Mouse (Mus musculus): ENCODE data around the gene Ppm1h.

Gene Ppm1h

DNA sequence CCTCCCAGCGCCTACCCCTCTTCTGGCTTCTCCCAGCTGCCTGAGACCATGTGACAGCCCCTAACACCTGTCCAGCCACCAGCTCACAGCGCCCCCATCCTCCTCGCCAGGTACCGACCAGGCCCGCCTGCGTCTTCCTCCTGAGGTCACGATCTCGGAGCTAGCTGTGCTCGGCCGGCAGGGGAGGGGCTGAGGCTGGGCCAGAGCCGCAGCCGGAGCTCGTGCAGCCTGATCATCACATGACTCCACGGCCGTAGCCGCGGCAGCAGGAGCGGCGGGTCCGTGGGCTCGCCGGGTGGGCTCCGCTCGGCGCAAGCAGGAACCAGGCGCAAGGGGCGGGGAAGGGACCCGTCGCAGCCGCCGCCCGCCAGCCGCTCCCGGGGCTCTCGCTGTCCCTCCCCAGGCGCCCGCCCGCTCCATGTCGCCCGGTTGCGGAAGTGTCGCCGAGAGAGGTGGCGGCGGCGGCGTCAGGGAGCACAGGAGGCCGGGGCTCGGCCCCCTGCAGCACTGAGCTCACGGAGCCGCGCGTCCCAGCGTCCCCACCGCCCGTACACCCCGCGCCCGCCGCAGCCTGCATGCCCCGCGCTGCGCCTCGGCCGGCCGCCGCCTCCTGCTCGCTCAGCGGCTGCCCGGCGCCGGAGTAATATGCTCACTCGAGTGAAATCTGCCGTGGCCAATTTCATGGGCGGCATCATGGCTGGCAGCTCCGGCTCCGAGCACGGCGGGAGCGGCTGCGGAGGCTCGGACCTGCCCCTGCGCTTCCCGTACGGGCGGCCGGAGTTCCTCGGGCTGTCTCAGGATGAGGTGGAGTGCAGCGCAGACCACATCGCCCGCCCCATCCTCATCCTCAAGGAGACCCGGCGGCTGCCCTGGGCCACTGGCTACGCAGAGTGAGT is at the start of gene Ppm1h:
Ppm1h (plus strand) TSS at position 222 of the 896 bp plus-strand sequence.
- peak; percentile 73 for DNase-seq (ENCODE audit: low spot score)

DNA sequence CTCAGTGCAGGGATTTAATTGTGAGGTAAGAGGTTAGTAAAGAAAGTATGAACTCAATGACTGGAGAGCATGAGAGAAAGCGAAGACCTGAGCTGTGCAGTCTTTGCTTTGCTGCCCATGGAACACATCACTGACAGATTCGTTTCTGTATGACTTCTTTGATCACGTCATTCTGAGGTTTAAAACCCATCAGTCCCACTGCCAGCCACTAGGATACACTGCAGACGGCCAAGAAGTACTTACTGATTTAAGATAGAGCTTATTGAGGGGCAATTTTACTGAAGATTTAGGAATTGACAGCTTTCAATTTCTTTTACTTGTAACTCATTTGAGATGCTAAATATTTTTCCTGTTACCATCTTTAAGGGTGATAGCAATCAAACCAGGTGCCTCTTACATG is 49.6 kb upstream of the Ppm1h start:
- peak; percentile 58 for DNase-seq (ENCODE audit: low spot score)

DNA sequence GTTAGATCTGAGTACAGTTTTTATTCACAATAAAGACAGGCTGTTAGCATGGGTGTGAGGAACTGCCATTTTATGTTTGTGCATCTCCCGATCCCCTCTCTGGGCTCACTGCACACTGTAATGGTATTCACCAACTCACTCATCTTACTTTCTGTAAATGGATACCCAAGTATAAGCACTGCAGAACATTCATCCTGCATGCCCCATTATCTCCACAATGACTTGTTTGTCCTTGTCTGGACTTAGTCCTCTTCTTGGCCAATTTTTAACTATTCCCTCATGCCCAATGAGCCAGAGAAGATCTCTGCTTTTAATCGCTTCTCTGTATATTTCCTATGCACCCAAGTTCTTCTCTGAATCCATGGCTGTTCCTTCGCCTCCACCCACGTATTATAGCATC is 38.7 kb upstream of the Ppm1h start:
- no peak for DNase-seq (ENCODE audit: low spot score)

DNA sequence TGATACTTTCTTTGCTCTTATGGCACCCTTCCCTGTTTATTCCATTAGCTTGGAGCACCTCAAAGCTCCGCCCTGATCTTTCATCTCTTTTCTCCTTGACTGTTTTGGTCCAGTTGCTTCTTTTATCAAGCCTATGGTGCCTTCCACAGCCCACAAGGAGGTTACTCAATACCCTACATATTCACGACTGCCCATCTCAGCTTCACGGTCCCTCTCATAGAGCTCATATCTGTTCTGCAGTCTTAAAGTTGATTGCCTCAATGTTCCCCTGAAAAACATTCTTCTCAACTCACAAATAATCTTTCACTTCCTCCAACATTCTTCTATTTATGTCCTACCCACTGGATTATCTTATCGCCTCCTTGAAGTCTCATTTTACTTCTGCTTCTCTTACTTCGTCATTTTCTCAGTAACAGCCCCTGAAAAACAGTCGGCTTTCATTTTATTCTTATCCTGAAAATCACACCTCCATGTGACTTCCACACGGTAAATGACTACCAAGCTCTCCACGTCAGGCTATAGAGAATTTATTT is 37.2 kb upstream of the Ppm1h start:
- no peak for DNase-seq (ENCODE audit: low spot score)

DNA sequence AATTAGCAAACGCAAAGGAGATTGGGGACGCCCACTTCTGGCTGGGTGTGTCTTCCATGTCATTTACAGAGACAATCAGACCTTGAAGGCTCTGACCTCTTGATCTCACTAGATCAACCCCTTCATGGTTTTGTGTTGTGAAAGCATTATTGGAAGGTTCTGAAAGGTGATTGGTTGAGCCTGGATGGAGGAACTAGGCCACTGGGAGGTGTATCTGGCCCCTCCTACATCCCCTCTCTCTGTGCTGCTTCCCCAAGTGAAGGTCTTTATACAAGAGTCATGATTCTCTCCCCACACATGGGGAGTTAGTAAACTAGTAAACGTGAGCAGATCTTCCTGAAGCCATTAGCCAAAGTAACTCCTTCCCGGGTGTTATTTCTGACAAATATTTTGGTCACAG is 36.4 kb upstream of the Ppm1h start:
- no peak for DNase-seq (ENCODE audit: low spot score)

DNA sequence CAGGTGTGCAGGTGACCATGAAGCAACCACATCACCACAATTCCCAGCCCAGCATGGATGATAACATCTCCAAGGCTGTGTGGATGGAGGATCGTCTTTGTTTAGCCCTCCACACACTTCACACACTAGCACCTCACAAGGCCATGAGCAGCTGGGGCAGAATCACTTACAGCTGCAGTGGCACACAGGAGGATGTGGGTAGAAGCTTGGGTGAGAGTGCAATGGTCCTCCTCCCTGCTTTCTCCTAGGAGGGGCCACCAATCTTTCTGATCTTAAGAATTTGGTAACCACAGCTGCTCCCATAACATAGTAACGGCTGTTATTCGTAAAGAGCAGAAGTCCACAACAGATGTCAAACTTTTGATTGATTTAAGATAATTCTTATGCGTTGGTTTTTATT is 26.6 kb upstream of the Ppm1h start:
- DNase-seq (ENCODE audit: low spot score): peak; percentile 85

DNA sequence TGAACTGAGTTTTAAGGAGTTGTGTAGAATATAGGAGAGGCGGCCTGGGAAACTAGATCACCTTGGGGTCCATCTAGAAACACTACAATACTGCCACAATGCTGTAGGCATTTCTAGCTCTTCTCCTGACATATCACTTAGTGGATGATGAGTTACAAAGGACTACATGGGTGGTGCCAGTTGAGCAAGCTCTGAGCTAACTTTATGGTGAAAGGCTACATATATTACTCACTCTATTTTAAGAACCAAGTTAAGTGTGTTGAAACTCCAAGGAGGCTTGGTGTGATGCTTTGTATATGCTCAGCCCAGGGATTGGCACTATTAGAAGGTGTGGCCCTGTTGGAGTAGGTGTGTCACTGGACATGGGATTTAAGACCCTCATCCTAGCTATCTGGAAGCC is 26.0 kb upstream of the Ppm1h start:
- DNase-seq (ENCODE audit: low spot score): no peak

DNA sequence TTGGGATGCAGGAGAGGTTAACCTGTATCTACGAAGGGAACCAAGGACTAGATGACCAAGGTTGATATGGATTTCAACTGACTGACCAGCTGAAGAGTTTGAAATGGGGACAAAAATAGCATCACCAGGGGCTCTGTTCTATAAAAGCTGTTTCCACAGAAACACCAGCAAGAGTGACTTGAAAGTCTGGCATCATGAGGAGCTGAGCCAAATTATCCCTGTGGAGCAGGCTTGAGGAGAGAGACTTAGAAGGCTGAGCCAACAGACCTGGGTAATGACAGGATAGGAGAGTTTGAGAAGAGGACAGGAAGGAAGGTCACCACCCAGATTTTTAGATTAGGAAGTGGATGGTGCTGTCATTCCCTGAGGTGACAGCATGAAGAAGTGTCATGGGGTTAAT is 12.9 kb upstream of the Ppm1h start:
- no peak for DNase-seq (ENCODE audit: low spot score)

DNA sequence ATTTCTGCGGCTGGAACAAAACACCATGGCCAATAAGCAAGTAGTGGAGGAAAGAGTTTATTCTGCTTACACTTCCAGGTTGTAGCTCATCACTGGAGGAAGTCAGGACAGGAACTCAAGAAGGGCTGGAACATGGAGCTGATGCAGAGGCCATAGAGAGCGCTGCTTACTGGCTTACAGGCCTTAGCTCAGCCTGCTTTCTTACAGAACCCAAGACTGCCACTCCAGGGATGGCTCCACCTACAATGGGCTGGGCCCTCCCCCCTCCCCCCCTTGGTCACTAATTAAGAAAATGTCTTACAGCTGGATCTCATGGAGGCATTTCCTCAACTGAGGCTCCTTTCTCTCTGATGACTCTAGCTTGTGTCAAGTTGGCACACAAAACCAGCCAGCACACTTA is 7.3 kb upstream of the Ppm1h start:
- DNase-seq (ENCODE audit: low spot score): no peak

DNA sequence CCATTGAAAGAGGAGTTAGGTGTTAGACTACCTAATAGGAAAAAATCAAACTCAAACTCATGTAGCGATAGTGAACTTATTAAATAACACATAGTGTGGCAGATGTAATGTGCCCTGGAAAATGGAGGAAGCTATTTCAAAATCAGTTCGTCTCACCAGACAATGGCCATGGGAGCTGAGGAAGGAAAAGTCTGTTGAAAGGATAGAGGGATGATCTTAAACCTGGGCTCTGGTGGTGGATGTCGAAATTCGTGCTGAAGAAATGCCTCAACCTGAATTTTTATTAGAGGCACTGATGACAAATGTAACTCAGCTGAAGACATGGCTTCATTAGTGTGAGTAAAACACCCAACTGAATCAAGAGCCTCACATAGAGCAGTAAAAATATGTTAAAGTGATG is 6.5 kb upstream of the Ppm1h start:
- no peak for DNase-seq (ENCODE audit: low spot score)

DNA sequence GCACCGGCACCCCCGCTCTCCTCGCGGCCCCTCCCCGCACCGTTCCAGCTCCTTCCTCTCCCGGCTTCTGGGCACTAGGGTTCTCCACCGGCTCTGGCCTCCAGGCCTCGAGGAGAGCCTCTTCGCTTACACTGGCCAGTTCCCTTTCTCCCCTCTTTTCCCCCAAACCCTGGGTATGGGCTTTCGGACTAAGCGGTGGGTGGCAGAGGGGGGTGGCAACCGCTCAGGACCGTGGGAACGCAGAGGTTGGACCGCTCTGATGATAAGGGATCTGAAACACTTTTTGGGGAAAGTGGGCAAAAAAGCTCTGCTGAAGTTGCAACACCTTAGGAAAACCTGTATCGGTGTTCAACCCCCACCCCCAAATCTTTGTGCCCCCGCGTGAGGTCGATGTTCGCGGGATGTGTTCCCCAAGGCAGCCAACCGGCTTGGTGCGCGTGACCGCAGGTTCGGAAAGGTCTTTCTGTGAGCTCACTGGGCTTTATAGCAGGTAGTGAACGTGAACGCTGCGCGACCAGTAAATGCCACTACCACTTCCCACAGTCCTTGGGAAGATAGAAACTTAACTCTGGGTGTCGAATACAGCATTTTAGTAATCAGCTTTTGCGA is 979 bp downstream of the Ppm1h start:
- peak; percentile 44 for DNase-seq (ENCODE audit: low spot score)

DNA sequence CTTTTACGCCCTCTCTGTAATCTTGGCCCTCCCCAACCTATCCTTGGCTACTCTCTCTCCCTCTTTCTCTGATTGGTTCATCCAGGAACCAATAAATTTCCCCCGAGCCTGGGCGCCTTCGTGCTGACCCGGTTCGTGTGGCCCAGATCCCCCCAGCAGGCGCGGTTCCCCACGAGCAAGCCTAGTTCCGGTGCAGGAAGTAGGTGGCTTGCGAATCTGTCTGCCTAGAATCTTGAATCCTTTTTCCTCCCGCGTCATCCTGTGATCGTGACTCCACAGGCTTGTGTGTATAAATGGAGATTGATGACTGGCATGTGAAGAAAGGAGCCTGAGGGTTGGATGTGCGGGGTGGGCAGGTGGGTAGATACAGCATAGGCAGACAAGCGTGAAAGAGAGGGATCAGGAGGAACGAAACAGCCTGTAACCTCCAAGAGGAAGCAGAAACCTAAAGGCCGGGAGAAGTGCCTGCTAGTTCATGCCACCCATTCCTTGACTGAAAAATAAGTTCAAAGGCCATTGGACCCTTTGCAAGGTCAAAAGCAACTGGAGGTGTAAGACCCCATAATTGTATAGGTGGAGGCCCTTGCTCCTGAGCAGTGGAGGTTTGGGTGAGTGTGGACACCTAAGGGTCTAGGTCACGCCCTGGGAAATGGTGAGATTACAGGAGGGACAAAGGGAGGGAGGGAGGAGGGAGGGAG is 2.0 kb downstream of the Ppm1h start:
- DNase-seq (ENCODE audit: low spot score): peak; percentile 72

DNA sequence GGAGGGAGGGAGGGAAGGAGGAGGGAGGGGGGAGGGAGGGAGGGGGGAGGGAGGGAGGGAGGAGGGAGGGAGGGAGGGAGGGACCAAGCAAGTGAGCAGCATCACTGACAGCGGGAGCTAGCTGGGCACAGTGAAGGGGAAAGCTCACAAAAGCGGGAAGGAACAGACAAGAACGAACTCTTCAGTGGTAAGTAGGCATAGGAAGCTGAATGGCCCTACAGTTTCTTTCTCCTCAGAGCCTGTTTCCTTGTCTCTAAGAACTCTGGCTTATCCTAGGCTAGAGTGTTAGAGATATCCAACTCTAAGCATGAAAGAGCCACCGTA is 2.5 kb downstream of the Ppm1h start:
- no peak for DNase-seq (ENCODE audit: low spot score)

DNA sequence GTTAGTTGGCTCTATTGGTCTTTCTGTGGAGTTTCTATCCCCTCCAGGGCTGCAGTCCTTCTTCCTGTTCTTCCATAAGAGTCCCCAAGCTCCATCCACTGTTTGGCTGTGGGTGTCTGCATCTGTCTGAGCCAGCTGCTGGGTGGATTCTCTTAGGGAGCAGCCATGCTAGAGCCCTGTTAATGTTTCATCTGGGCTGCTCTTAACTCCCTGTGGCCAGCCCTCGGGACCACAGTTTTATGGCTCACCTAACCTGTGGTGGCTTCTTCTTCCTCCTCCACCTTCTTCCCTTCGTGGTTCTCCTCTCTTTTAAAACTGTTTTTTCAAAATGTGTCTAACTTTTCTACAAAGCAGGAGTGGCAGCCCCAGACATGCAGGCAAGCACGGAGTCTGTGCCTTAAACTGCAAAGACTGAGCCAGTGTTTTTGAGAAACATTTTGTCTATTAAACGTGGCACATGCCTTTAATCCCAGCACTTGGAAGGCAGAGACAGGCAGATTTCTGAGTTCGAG is 5.3 kb downstream of the Ppm1h start:
- DNase-seq (ENCODE audit: low spot score): no peak

DNA sequence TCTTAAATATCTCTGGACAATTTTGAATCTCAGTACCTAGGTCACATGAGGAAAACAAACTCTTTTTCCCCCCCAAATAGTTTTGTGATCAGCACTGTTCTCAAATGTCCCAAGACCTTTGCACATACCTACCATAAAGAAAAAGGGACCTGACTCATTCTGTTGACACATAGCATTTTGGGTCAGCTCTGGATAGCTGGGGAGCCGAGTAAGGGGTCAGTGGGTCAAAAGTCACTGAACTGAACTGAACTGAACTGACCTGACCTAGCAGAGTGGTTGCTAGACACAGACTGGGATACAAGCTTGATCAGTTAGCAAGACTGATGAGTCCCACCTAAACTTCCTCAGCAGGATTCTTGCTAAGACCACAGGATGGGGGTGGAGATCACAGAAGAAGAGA is 6.7 kb downstream of the Ppm1h start:
- no peak for DNase-seq (ENCODE audit: low spot score)

DNA sequence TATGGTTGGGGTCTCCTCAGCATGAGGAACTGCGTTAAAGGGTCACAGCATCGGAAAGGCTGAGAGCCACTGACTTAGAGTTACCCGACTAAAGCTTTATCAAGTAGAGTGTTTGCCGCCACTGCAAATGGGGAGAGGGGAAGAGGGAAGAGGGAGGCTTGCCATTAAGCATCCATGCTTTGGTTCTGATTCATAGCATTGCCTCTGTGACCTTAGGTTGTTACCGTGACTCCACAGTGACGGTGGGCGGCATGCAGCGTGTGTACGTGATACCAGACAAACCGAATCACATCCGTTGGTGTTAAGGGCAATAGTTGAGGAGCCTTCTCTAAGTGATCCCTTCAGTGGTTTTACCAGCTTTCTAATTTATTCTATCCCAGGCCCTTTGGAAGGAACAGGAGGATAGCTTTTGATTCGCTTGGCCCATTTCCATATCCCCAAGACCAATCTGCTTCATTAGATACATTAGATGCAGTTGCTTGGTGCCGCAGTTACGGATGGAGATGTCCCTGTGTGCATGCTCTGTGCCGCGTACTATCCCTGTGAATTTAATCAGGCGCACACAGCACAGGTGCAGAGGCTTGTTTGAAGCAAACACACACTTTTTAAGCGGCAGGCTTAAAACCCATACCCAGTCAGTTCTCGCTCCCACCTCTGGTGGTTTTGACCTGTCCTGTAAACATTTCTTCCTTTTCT is 7.4 kb downstream of the Ppm1h start:
- DNase-seq (ENCODE audit: low spot score): no peak

DNA sequence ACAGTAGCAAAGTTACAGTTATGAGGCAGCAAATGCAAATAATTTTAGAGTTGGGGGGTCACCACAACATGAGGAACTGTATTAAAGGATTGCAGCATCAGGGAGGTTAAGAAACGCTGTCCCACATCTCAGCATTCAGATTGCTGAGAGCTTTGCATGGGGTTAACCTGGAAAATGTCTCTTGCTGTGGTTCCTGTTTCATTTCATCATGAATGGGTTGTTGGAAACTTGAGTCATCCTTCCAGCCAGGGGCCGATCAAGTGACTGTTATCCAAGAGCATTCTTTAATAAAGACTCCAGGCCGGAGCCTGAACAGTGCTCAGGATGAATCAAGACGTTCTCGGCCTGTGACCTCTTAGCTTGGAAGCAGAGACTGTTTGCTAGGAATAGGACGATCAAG is 12.1 kb downstream of the Ppm1h start:
- no peak for DNase-seq (ENCODE audit: low spot score)

DNA sequence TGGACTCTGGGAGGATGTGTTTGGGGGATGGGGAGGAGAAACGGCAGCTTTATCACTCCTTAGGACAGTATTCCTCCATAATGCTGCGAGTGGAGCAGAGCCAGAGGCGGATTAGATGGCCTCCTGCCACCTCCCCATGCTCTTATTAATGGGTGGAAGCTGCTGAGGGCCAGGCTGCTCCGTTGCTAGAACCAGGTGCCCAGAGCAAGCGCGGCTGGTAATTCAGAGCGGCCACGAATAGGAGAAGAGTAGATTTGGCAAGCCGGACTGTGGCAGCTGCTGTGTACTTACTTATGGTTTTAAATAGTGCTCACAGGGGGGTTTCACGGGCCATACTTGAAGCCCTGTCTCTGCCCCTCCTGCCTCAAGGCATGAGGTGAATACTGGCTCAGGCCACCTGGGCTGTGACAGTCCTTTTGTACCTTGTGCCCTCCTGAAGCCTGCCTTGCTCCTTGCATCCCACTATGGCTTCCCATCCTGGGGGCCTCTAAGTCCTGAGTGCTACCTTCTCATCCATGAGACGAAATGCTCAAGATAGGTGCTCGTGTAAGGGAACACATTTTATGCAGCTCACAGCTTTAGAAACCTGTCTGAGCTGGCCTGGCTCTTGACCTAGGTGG is 14.7 kb downstream of the Ppm1h start:
- DNase-seq (ENCODE audit: low spot score): no peak

DNA sequence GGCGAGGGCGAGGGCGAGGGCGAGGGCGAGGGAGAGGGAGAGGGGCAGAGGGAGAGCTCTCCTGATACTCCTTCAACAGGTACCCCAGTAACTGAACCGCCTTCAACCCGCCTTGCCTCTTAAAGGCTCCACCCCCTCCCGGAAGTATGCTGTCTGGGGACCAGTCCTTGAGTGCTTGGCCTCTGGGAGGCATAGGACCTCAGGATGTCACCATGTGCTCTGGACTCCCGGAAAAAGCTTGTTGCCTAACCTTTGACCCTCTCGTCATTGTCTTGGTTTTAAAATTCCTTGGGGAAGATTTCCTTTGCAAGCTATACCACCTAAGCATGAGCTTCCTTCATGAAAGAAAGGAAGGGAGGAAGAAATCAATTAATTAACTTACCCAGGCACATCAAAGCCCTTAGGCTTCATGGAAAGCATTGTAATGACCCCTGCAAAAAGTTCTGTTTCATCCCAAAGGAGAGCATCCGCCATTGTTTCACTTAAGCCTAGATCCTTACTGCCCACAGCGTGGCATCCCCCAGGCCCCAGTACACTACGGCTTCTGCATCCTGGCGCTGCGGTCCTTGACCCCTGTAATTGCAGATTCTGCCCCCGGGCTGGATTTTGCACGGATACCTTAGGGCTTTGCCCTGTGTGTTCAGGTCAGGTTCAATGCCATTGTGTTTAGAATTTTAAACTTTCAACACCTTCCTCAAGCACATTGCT is 15.5 kb downstream of the Ppm1h start:
- no peak for DNase-seq (ENCODE audit: low spot score)

DNA sequence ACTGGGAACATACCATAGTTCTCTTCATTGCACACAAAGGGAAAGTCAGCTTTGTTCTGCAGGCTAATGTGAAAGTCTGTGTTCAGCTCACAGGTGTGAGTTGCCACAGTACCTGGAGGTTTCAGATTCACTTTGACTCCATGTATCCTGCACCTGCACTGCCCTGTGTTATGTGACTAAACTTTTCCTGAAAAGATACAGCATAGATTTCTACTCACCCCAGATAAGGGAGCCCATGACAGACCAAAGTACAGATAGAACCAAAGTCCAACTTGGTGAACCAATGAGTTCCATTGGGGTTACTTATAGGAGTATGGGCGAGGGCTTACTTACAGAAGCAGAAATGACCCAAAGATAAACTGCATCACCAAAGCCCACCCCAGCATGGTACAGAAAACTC is 17.8 kb downstream of the Ppm1h start:
- DNase-seq (ENCODE audit: low spot score): no peak

DNA sequence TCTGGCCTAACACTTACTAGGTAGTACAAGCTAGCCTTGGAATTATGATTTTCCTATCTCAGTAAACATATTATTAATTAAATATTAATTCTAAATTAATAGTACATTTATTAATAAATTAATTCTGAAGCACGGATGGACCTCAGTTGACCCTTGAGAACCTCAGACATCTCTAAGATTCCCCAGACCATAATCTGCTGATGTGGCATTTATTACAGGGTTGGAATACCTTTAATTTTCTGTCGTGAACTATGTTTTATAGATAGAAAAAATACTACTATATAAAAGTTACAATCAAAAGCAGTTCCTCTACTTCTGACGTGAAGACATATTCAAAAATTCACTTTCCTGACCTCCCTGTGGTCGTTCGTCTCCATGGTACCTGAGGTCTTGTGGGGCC is 19.8 kb downstream of the Ppm1h start:
- no peak for DNase-seq (ENCODE audit: low spot score)
